Mouse (Mus musculus): ENCODE measurements at regions not wholly inside any gene's neighbourhood (a gene's known extent, or its start where the extent isn't known, plus 50 kb on each side); places are given as distances from the start of the nearest gene placed in this dataset.

- DNase-seq (ENCODE audit: low spot score in 2 of 2), result no peak
Measured at GRCm38 (mm10) chr2:172613891-172614391, 64.5 kb downstream of the Tfap2c start.

GRCm38 (mm10) chr2:172615148-172615547 is 65.8 kb downstream of the Tfap2c start:
- DNase-seq (ENCODE audit: low spot score in 2 of 2), result no peak

GRCm38 (mm10) chr2:172615582-172615981 is 66.2 kb downstream of the Tfap2c start:
- DNase-seq (ENCODE audit: low spot score in 2 of 2), result no peak

- DNase-seq (ENCODE audit: low spot score in 2 of 2), result no peak
Measured at GRCm38 (mm10) chr2:172619168-172619567, 69.8 kb downstream of the Tfap2c start.

- DNase-seq (ENCODE audit: low spot score in 2 of 2), result no peak
Measured at GRCm38 (mm10) chr2:172620001-172620400, 70.6 kb downstream of the Tfap2c start.

GRCm38 (mm10) chr2:172623707-172624106 is 74.3 kb downstream of the Tfap2c start:
- DNase-seq (ENCODE audit: low spot score in 2 of 2), result no peak

- no peak for DNase-seq (ENCODE audit: low spot score in 2 of 2)
Measured at GRCm38 (mm10) chr2:172627353-172628306, 78.2 kb downstream of the Tfap2c start.

GRCm38 (mm10) chr2:172630333-172630732 is 80.9 kb downstream of the Tfap2c start:
- no peak for DNase-seq (ENCODE audit: low spot score in 2 of 2)

- DNase-seq (ENCODE audit: low spot score in 2 of 2), result no peak
Measured at GRCm38 (mm10) chr2:172642616-172643015, 93.2 kb downstream of the Tfap2c start.

GRCm38 (mm10) chr2:172643860-172644259 is 94.5 kb downstream of the Tfap2c start:
- DNase-seq (ENCODE audit: low spot score in 2 of 2), result no peak

GRCm38 (mm10) chr2:172644451-172644850 is 95.1 kb downstream of the Tfap2c start:
- no peak for DNase-seq (ENCODE audit: low spot score in 2 of 2)

GRCm38 (mm10) chr2:172648072-172648471 is 98.7 kb downstream of the Tfap2c start:
- DNase-seq (ENCODE audit: low spot score in 2 of 2), result no peak

- no peak for DNase-seq (ENCODE audit: low spot score in 2 of 2)
Measured at GRCm38 (mm10) chr2:172660479-172660878, 111.1 kb downstream of the Tfap2c start.

GRCm38 (mm10) chr2:172660916-172661315 is 111.5 kb downstream of the Tfap2c start:
- DNase-seq (ENCODE audit: low spot score in 2 of 2), result no peak

- DNase-seq (ENCODE audit: low spot score in 2 of 2), result no peak
Measured at GRCm38 (mm10) chr2:172661418-172661980, 112.1 kb downstream of the Tfap2c start.

- no peak for DNase-seq (ENCODE audit: low spot score in 2 of 2)
Measured at GRCm38 (mm10) chr2:172662165-172662564, 112.8 kb downstream of the Tfap2c start.

- no peak for DNase-seq (ENCODE audit: low spot score in 2 of 2)
Measured at GRCm38 (mm10) chr2:172663681-172664080, 114.3 kb downstream of the Tfap2c start.

- no peak for DNase-seq (ENCODE audit: low spot score in 2 of 2)
Measured at GRCm38 (mm10) chr2:172673081-172673480, 123.7 kb downstream of the Tfap2c start.

- no peak for DNase-seq (ENCODE audit: low spot score in 2 of 2)
Measured at GRCm38 (mm10) chr2:172674641-172675040, 125.2 kb downstream of the Tfap2c start.

GRCm38 (mm10) chr2:172675081-172675480 is 125.7 kb downstream of the Tfap2c start:
- no peak for DNase-seq (ENCODE audit: low spot score in 2 of 2)

- DNase-seq (ENCODE audit: low spot score in 2 of 2), result no peak
Measured at GRCm38 (mm10) chr2:172690196-172690595, 140.8 kb downstream of the Tfap2c start.

- no peak for DNase-seq (ENCODE audit: low spot score in 2 of 2)
Measured at GRCm38 (mm10) chr2:172690931-172691651, 141.7 kb downstream of the Tfap2c start.
